Mouse (Mus musculus): ENCODE data around the gene Tnfrsf13c. TPM values are rescaled to one million over a fixed set of nuclear protein-coding genes. Genes with fewer than 3 reads are reported as not detected.

The Tnfrsf13c gene
- total RNA-seq, 2 experiments from 2014 or later: 0.54 to 0.79 TPM

DNA sequence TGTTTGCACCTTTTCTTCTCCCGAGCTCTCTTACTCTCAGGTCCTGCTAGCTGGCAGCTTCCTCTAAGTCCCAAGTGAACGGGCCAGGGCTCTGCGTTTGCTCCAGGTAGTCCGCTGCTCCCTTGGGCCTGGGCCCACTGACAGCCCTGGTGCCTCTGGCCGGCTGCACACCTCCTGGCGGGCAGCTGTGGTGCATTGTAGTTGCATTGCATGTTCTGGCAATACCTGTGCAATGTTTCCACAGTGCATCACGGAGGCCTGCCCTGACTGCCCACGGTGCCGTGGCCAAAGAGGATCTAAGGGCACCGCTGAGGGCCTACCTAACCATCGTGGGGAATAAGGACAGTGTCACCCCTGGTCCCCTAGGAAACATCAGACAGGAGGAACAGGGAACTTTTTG is 26.2 kb downstream of the Tnfrsf13c start:
- Histone ChIP-seq H3K4me3 (no peak overlapping the region), H3K27ac (no peak overlapping the region)
- DNase-seq (ENCODE audit: low spot score in 2 of 2): no peak
- no peak for TF ChIP-seq CTCF (conservative IDR thresholded peaks at IDR 0.05)

DNA sequence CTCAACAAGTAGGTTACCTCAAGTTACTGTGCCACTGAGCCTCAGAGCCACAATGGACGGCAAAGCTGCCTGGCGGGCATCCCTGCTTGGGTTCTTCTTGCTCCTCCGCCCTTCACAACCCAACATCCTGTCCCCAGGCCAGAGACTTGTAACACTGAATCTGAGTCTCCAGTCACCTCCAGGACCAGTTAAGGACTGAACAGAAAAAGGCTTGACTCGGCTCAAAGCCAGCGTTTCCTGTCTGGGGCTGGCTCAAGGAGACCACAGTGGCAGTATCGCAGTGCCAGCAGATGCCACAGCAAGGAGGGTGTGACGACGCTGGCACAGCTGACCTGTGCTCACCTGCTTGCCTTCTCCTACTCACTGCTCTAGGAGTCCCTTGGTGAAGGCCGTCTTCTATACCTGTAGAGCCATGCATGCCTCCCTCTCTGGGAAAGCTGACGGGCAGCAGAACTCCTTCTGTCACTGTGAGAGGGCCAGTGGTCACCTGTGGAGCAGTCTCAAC is 26.9 kb downstream of the Tnfrsf13c start:
- DNase-seq (ENCODE audit: low spot score in 2 of 2): no peak
- H3K4me3 ChIP-seq: no peak overlapping the region
- H3K27ac ChIP-seq: no peak overlapping the region
- no peak for TF ChIP-seq CTCF (conservative IDR thresholded peaks at IDR 0.05)

DNA sequence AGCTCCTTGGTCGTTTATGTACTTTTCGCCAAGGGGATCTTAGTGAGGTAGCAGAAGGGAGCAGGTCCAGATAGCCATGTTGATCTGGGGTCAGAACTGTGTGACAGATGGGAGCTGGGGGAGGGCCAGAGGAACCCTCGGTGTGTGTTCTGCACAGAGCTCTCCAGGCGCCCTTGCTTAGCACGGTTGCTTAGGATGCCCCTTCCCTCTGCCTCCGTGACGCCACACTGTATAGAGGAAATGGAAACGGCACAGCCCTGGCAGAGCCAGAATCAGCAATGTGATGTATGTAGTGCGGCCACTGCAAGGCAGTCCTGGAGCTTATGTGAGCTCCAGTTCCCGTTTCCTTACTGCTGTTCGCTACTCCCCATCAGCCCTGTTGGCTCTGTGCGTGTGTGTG is 27.9 kb downstream of the Tnfrsf13c start:
- TF ChIP-seq CTCF (conservative IDR thresholded peaks at IDR 0.05): no peak
- DNase-seq (ENCODE audit: low spot score in 2 of 2): no peak
- H3K4me3 ChIP-seq: no peak overlapping the region
- no peak overlapping the region for H3K27ac ChIP-seq

DNA sequence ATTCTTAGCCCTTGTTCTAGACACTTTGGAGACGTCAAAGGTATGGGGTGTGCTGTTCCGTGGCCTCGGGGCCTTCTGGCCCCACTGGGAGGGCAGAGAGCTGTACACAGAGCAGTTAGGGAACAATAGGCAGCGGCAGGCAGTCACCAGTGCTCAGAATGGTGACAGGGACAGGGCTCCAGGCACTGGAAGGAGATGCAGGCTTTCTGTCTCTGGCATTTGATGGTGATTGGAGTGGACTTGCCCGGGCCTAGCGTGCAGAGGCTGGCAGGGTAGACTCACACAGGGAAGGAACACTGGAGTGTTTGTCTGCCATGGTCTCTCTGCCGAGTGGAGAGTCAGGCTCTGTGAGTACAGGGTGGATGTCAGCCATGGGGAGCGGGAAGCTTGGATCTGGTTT is 31.6 kb downstream of the Tnfrsf13c start:
- Histone ChIP-seq H3K27ac (peak overlapping the region; percentile 56), H3K4me3 (no peak overlapping the region)
- DNase-seq (ENCODE audit: low spot score in 2 of 2): no peak
- TF ChIP-seq CTCF (conservative IDR thresholded peaks at IDR 0.05): no peak

DNA sequence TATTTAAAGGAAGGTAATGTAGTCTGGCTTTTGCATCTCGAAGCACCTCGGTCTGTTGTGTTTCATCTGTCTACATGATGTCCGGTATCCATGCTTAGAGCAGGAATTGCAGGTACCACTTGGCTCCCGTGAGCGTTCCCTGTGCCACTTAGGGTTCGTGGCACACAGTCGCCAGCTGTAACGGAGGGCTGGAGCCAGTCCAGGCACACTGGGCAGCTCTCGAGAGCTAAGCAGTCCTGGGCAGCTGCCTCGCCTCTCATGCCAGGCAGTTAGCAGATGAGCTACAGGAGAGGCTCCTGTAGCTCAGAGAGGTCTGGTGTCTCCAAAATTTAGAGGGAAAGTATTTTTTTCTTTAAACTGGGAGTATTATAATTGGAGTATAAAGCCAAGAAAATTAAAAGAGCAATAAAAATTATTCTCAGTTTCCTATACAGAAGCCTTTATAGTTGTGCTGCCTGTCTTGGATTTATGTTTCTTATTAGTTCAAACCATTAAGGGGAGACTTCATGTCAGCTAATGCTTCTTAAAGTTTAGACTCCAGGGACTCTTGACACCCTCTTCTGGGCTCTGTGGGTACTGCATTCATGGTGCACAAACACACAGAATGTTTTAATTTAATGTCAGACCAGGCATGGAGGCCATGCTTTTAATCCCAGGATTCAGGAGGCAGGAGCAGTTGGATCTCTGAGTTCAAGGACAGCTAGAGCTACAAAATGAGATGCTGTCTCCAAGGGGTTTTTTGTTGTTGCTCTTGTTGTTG is 35.5 kb downstream of the Tnfrsf13c start:
- DNase-seq (ENCODE audit: low spot score in 2 of 2): no peak
- no peak overlapping the region for H3K27ac ChIP-seq
- TF ChIP-seq CTCF (conservative IDR thresholded peaks at IDR 0.05): peak; percentile 76
- H3K4me3 ChIP-seq: no peak overlapping the region

DNA sequence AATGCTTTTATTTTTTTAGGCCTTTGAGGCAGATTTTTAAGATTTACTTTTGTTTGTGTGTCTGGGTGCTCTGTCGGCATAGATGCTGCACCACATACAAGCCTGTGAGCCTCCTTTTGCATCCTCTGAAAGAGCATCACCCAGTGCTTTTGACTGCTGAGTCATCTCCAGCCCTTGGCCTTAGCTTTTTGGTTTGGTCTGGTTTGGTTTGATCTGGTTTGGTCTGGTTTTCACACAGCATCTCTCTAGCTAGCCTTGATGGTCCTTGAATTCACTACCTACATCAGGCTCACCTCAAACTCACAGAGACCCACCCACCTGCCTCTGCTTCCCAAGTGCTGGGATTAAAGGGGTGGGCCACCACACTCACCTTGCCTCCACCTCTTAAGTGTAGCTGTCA is 36.2 kb downstream of the Tnfrsf13c start:
- no peak overlapping the region for H3K27ac ChIP-seq
- TF ChIP-seq CTCF (conservative IDR thresholded peaks at IDR 0.05): no peak
- H3K4me3 ChIP-seq: no peak overlapping the region
- DNase-seq (ENCODE audit: low spot score in 2 of 2): no peak

DNA sequence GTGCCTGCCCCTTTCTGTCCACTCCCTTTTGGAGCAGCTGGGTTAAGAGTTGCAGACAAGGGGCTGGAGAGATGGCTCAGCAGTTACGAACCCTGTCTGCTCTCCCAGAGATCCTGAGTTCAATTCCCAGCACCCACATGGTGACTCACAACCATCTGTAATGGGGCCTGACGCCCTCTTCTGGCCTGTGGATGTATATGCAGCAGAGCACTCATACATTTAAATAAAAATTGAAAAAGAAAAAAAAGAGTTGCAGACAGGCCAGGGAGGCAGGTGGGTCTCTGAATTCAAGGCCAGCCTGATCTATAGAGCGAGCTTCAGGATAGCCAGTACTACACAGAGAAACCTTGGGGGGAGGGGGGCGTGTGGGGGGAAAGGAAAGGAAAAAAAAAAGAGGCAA is 36.8 kb downstream of the Tnfrsf13c start:
- Histone ChIP-seq H3K4me3 (no peak overlapping the region), H3K27ac (no peak overlapping the region)
- TF ChIP-seq CTCF (conservative IDR thresholded peaks at IDR 0.05): peak; percentile 47
- DNase-seq (ENCODE audit: low spot score in 2 of 2): no peak

DNA sequence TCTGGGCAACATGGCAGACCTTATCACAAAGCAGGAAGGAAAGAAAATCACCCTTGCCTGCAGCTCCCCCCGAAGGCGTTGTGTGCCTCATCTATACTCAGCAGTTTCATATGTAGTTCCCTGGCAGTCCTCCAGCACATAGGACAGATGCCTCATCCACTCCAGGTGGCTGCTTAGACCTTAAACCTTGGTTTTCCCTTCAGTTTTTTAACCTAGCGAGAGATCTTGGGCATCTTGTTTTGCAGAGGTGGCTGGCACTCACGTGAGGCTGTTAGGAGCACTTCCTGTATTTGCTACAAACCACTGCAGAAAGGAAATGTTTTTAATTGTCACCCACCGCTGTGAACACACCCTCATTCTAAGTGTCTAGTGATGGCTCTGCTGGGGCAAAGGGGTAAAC is 37.2 kb downstream of the Tnfrsf13c start:
- H3K4me3 ChIP-seq: no peak overlapping the region
- peak overlapping the region; percentile 57; the same call in 1 of the 2 replicates for H3K27ac ChIP-seq
- no peak for TF ChIP-seq CTCF (conservative IDR thresholded peaks at IDR 0.05)
- no peak for DNase-seq (ENCODE audit: low spot score in 2 of 2)

DNA sequence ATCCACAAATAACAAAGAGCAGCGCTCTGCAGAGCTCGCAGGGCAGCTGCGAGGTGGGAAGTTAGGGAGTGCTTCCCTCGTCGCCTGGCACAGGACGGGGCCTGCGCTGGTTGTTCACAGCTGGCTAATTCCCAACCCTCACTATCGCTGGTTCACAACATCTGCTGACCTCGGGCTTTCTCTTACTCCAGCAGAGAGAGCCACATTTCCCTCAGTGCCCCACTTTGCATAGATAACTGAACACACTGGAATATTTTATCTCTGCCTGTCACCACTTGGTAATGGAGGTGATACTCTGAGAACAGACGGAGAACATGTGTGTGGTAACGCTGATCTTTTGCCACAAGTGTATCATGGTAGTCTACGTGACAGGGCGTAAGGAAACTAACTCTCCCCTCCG is 38.0 kb downstream of the Tnfrsf13c start:
- H3K4me3 ChIP-seq: no peak overlapping the region
- no peak for TF ChIP-seq CTCF (conservative IDR thresholded peaks at IDR 0.05)
- no peak for DNase-seq (ENCODE audit: low spot score in 2 of 2)
- peak overlapping the region; percentile 57 for H3K27ac ChIP-seq

DNA sequence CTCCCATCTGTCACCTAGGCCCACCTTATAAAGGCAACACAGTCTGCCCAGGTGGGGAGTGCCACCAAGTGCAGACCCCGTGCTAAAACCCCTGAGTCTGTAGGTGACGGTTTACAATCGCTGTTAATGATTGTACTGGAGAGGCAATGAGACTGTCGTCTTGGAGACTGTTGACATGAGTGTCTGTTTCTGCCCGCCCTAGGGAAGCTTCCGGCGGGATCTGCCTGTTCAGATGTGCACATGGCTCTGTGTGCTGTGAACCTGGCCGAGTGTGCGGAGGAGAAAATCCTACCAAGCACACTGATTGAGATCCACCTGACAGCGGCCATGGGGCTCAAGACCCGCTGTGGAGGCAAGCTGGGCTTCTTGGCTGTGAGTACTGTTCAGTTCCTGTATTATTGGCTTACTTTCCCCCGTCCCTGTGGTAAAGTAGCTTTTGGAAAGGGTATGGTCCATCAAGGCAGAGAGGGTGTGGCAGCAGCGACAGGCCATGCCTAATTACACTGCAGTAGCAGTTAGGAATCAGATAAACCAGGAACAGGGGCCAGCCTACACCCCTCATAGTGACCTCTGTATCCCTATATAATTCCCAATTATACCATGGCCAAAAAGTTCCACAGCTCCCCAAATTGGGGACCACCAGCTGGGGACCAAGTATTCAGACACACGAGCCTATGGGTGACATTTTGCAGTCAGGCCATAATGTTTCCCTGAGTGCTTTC is 38.9 kb downstream of the Tnfrsf13c start:
- peak overlapping the region; percentile 57 for H3K27ac ChIP-seq

DNA sequence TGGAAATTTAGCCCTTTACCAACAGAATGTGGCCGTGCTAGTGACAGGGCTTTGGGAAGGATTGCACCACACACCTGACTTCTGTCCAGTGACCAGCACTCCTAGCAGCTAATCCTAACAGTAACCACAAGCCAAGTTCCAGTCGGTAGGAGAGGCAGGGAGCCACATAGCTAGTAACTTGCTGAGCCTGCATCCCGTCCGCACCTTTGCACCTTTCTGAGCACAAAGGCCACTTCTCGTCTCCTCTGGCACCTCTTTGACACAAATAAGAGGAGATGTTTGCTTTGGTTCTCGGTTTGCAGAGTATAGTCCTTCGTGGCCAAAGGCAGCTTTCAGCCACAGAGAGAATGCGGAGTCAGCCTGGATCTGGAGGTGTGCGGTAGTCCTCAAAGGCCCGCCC is 39.5 kb downstream of the Tnfrsf13c start:
- 0 out of 2 replicates have a peak overlapping the region, but pooled peaks have one; percentile 11 for H3K27ac ChIP-seq
- no peak overlapping the region for H3K4me3 ChIP-seq
- DNase-seq (ENCODE audit: low spot score in 2 of 2): no peak
- no peak for TF ChIP-seq CTCF (conservative IDR thresholded peaks at IDR 0.05)

More for the DNA sequence above, 38.9 kb downstream of the Tnfrsf13c start:
- no peak for TF ChIP-seq CTCF (conservative IDR thresholded peaks at IDR 0.05)
- no peak overlapping the region for H3K4me3 ChIP-seq
- DNase-seq (ENCODE audit: low spot score in 2 of 2): no peak

DNA sequence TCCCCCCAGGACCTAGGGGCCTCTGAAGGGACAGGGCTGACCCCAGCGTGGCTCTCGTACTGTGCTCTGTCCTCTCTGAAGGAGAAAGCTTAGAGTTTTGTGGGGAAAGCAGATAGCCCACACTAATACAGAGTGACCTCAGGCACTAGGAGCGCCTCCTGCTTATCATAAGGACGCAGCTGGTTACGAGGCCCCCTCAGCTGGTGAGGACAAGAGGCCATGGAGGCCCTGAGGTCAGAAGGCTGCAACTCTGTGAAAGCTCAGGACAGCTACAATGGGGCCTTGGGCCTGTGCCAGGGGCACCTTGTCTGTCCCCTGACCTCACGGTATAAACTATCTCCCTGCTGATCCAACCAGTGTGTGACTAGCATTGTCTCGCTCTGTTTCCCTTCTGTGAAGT is 40.0 kb downstream of the Tnfrsf13c start:
- TF ChIP-seq CTCF (conservative IDR thresholded peaks at IDR 0.05): no peak
- no peak overlapping the region for H3K4me3 ChIP-seq
- H3K27ac ChIP-seq: no peak overlapping the region
- DNase-seq (ENCODE audit: low spot score in 2 of 2): no peak

DNA sequence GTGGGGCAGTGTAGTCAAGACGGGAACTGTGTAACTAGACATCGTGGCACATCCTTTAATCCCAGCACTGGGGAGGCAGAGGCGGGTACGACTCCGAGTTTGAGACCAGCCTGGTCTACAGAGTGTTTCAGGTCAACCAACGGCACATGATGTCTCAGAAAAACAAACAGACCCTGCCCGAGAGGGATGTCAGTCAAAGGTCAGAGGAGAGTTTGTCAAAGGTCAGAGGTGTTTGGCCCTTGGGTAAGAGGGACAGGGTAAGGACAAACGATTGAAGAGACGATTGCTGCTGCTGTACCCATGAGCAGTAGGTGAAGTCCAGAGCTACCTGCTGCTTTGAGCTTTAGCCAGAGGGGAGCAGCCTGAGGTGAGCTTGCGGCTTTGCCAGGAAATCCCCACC is 40.6 kb downstream of the Tnfrsf13c start:
- no peak for TF ChIP-seq CTCF (conservative IDR thresholded peaks at IDR 0.05)
- no peak overlapping the region for H3K27ac ChIP-seq
- no peak overlapping the region for H3K4me3 ChIP-seq
- DNase-seq (ENCODE audit: low spot score in 2 of 2): no peak
